ENCODE assay signal across 10 mouse cellular contexts in the genomic region with DNA sequence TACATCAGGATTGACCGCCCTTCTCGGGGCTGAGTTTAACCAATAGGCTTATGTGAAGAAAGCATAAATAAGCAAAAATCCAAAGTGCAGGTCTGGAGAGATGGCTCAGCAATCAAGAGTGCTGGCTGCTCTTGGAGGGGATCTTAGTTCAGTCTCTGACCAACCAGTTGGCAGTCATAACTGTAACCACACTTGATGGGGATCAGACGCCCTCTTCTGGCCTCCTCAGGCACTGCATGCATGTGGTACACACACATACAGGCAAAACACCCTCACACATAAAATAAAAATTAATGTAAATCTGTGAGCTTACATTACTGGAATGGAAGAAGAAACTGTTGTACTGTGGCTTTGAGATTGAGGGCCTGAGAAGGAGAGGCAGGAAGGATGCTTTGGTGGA. TPM values are rescaled to one million over a fixed set of nuclear protein-coding genes. Genes with fewer than 3 reads are reported as not detected.
DNase-seq lines count a peak whose midpoint lies in the region; ATAC-seq and TF ChIP-seq lines count a peak whose summit lies in the region.
"Had no signal": no experiment of that assay in that cellular context is flagged by ENCODE, and none has a peak within 500 bp of the region (broad histone marks: within the 10 kb centered on the region; RNA-seq: fewer than 3 reads in every experiment).

No protein-coding gene starts in this region.

- no peaks in the 10 kb centered on the region for H3K9me3 ChIP-seq in lung, postnatal 0 days (ENCODE audit: low read length)
- H3K9me3 ChIP-seq: lung, embryonic 15.5 days had no signal

- no peak for TF ChIP-seq POLR2A in heart, adult 2 months (IDR thresholded peaks at IDR 0.05; ENCODE audit: insufficient read depth, low read depth, low read length)

- no peaks in the 10 kb centered on the region for H3K36me3 ChIP-seq in heart, adult 2 months (ENCODE audit: control insufficient read depth, insufficient read depth, low read length)
- H3K36me3 ChIP-seq in lung, postnatal 0 days (ENCODE audit: insufficient read depth, low read length), result 0 out of 2 replicates have a peak, but pooled peaks cover 14% of the 10 kb centered on the region

- no peaks in the 10 kb centered on the region for H3K4me1 ChIP-seq in heart, adult 2 months (ENCODE audit: control insufficient read depth, insufficient read depth, low read length)
- no peaks in the 10 kb centered on the region; the same call in 1 of the 2 replicates for H3K4me1 ChIP-seq in lung, postnatal 0 days (ENCODE audit: insufficient read depth, low read depth, low read length)
- H3K4me1 ChIP-seq: heart, embryonic 13.5 days had no signal

- intact Hi-C loops in heart, adult 2 months (cut with DNase I), result no loop called here

- H3K4me3 ChIP-seq in heart, adult 2 months, result no peak overlapping the region
- H3K4me3 ChIP-seq in lung, postnatal 0 days (ENCODE audit: low read depth, low read length), result no peak overlapping the region
- H3K4me3 ChIP-seq: heart, embryonic 13.5 days; lung, embryonic 15.5 days had no signal

- no peak for DNase-seq in heart, adult 2 months
- no peak for DNase-seq in heart, adult 11 months
- DNase-seq in 416B (ENCODE audit: low read depth), result peak; percentile 53
- DNase-seq in ZHBTc4 (ENCODE audit: low read depth, low spot score), result peak; percentile 83
- DNase-seq in lung, postnatal 0 days (ENCODE audit: low spot score), result peak; percentile 21
- DNase-seq in adipocyte (ENCODE audit: low spot score), result no peak
- DNase-seq in urinary bladder, postnatal 36 days (ENCODE audit: low spot score in 2 of 2), result no peak

- 78% methylated on average over 3 of the region's 3 CpGs for WGBS in heart, adult 2 months
- 87% methylated on average over 3 of the region's 3 CpGs for WGBS in lung, postnatal 0 days

- no peaks in the 10 kb centered on the region for H3K79me2 ChIP-seq in heart, adult 2 months (replicated peaks; ENCODE audit: control insufficient read depth, insufficient read depth, low read length)

- no peak for ATAC-seq in lung, postnatal 0 days
- ATAC-seq in megakaryocyte-erythroid progenitor cell, adult 5-6 weeks (replicated peaks; ENCODE audit: low FRiP score, low TSS enrichment, poor library complexity, severe bottlenecking), result no peak

- H3K4me2 ChIP-seq in lung, postnatal 0 days (replicated peaks; ENCODE audit: low read depth, low read length), result no peak overlapping the region
- H3K4me2 ChIP-seq: heart, embryonic 13.5 days; lung, embryonic 15.5 days had no signal

- no peaks in the 10 kb centered on the region for H3K27me3 ChIP-seq in heart, adult 2 months (ENCODE audit: control insufficient read depth, insufficient read depth, low read length)
- H3K27me3 ChIP-seq in lung, postnatal 0 days (replicated peaks; ENCODE audit: insufficient read depth, low read length), result no peaks in the 10 kb centered on the region
- H3K27me3 ChIP-seq: heart, embryonic 13.5 days; lung, embryonic 15.5 days had no signal

- H3K27ac ChIP-seq in heart, adult 2 months, result no peak overlapping the region
- no peak overlapping the region for H3K27ac ChIP-seq in lung, postnatal 0 days (ENCODE audit: low read length)
- H3K27ac ChIP-seq: heart, embryonic 13.5 days; lung, embryonic 15.5 days had no signal

- H3K9ac ChIP-seq in heart, adult 2 months (ENCODE audit: low read depth, low read length), result no peak overlapping the region
- no peak overlapping the region for H3K9ac ChIP-seq in lung, postnatal 0 days (replicated peaks; ENCODE audit: low read depth)
- H3K9ac ChIP-seq: heart, embryonic 13.5 days; lung, embryonic 15.5 days had no signal

- TF ChIP-seq EP300 in heart, adult 2 months (IDR thresholded peaks at IDR 0.05; ENCODE audit: insufficient read depth, low read depth, low read length), result no peak
- TF ChIP-seq EP300 in lung, postnatal 0 days (IDR thresholded peaks at IDR 0.05), result no peak

- TF ChIP-seq CTCF in heart, adult 2 months (IDR thresholded peaks at IDR 0.05), result peak; percentile 61
- TF ChIP-seq CTCF in lung, postnatal 0 days (IDR thresholded peaks at IDR 0.05), result peak; percentile 64

RNA-seq across cellular contexts. Expression of gene Brap, which starts 10.0 kb away (rescaled TPM):
- 10 to 100 TPM; 27.8 to 29.8 TPM for total RNA-seq in heart, adult 2 months (2021)
- polyA plus RNA-seq in heart, adult 2 months (2012; rRNA removed), result 16.6 and 23.1 TPM in 2 replicates
- polyA plus RNA-seq in lung, postnatal 0 days (2015; fragmentation: Nextera tagmentation; extraction: Ambion mirVana), result 32.2 and 37.6 TPM in 2 replicates
- total RNA-seq in megakaryocyte-erythroid progenitor cell, adult 5-6 weeks (2014; fragmentation: Nextera tagmentation), result 26.8 and 41.9 TPM in 2 replicates
- total RNA-seq in megakaryocyte-erythroid progenitor cell, adult 5-6 weeks (2017), result 57.6 and 62.5 TPM in 2 replicates

RNA-seq across cellular contexts. Expression of gene Acad10, which starts 10.1 kb away (rescaled TPM):
- 10 to 100 TPM; 24.1 to 24.7 TPM for total RNA-seq in heart, adult 2 months (2021)
- 5.2 and 6.6 TPM in 2 replicates for polyA plus RNA-seq in heart, adult 2 months (2012; rRNA removed)
- polyA plus RNA-seq in lung, postnatal 0 days (2015; fragmentation: Nextera tagmentation; extraction: Ambion mirVana), result 3.7 and 4.5 TPM in 2 replicates
- total RNA-seq in megakaryocyte-erythroid progenitor cell, adult 5-6 weeks (2014; fragmentation: Nextera tagmentation), result 6.2 and 14.2 TPM in 2 replicates
- 1.4 and 6.3 TPM in 2 replicates for total RNA-seq in megakaryocyte-erythroid progenitor cell, adult 5-6 weeks (2017)

RNA-seq across cellular contexts. Expression of gene Atxn2, which starts 40.7 kb away (rescaled TPM):
- total RNA-seq in heart, adult 2 months (2021), result 100 to 1,000 TPM; 155 to 161 TPM
- 133 and 139 TPM in 2 replicates for polyA plus RNA-seq in heart, adult 2 months (2012; rRNA removed)
- 40.6 and 45.3 TPM in 2 replicates for polyA plus RNA-seq in lung, postnatal 0 days (2015; fragmentation: Nextera tagmentation; extraction: Ambion mirVana)
- total RNA-seq in megakaryocyte-erythroid progenitor cell, adult 5-6 weeks (2014; fragmentation: Nextera tagmentation), result 117 and 144 TPM in 2 replicates
- 39.4 and 41.0 TPM in 2 replicates for total RNA-seq in megakaryocyte-erythroid progenitor cell, adult 5-6 weeks (2017)

RNA-seq across cellular contexts. Expression of gene Acad12, which starts 51.7 kb away (rescaled TPM):
- total RNA-seq in heart, adult 2 months (2021), result 10 to 100 TPM; 68.2 to 80.2 TPM
- 85.7 and 125 TPM in 2 replicates for polyA plus RNA-seq in heart, adult 2 months (2012; rRNA removed)
- 5.8 and 6.4 TPM in 2 replicates for polyA plus RNA-seq in lung, postnatal 0 days (2015; fragmentation: Nextera tagmentation; extraction: Ambion mirVana)
- total RNA-seq in megakaryocyte-erythroid progenitor cell, adult 5-6 weeks (2014; fragmentation: Nextera tagmentation), result 1.8 and 2.4 TPM in 2 replicates
- total RNA-seq in megakaryocyte-erythroid progenitor cell, adult 5-6 weeks (2017), result 0.38 and 2.6 TPM in 2 replicates

Comparison
In these comparisons a context has a peak if more than half of its experiments do, and no peak if none do; other contexts are left out.
1. DNase-seq: peak in 416B (single experiment), ZHBTc4 (single experiment) and lung, postnatal 0 days (single experiment); none in heart, adult 2 months (0 of 2), heart, adult 11 months (single experiment), adipocyte (single experiment) and urinary bladder, postnatal 36 days (0 of 2).